Mouse (Mus musculus) small intestine, adult 2 months (tissue): Measurements from ENCODE around the gene Ndrg4.

Experiments used
- CTCF ChIP-seq: fragments of 200-500 bp; IDR thresholded peaks from 2 replicates; pipeline ENCODE4 v1.5.1; 2012; ENCODE audit warnings: low read depth, mild to moderate bottlenecking, control low read depth, inconsistent platforms, low read length, moderate library complexity, mixed read lengths; ENCODE audit not compliant: insufficient replicate concordance, insufficient read length; ENCODE audit errors: extremely low read depth
- POLR2A ChIP-seq: fragments of 200-500 bp; IDR thresholded peaks from 2 replicates; pipeline ENCODE4 v1.6.1; 2012; ENCODE audit warnings: low read depth, mild to moderate bottlenecking, control low read depth, inconsistent platforms, low read length, moderate library complexity

DNA sequence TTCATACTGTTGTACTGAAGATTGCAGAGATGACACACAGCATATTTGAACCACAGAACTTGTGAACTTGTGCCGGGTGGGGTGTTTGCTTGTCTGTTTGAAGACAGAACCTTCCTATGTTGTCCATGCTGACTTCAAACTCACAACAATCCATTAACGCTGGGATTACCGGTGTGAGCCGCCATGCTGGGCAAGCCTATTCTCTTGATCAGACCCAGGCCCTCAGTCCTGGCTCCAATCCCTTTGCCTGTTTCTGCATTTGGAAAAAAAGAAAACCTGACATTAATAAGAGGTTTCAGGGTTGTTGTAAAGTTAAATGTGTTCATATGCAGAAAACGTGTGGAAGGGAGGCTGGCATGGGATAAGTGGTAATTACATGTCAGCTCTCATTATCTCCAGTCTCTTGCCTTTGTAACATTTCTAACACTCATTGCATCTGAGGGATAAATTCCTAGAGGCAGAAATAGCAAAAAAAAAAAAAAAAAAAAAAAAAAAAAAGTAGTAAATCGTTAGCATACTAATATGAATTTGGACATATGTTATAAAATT lies 16.4 kb upstream of the Ndrg4 start:
- TF ChIP-seq CTCF (no peak), POLR2A (no peak)
